Mouse (Mus musculus): Measurements from ENCODE around the gene Mpnd. TPM values are rescaled to one million over a fixed set of nuclear protein-coding genes. Genes with fewer than 3 reads are reported as not detected.
"Not testable (repeated sequence)": the region's sequence is repeated elsewhere in the genome, so short reads cannot be mapped to it uniquely, and the experiment has no call there.

The Mpnd gene
- polyA plus RNA-seq, 1 experiment from 2014 or later: 111 TPM

DNA sequence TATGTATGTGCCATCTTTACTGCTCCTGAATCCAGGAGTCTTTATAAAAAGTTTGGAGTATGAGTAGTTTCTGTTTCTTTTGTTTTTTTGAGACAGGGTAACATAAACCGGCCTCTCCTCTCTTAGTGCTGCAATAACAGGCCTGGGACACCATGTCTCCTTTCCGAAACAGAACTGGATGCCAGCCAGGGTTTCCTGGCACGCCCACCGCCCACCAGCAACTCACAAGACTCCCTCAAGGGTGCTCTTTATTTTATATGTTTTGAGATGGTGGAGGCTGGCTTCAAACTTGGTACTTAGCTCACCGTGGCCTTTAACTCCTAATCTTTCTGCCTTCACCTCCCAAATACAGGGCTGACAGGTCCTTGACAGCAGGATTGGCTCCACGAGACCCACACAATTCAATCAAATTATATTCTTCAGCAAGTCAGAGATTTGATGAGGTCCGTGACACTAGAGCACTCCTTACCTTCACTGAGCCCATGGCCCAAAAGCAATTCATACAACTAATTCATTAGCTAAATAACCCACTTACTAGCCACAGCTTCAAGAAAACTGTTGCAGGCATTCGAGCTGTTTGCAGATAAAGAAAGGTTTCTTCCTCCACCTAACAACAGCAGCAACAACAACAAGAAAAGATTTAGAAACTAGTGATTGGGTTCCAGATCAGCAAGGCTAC, 33.2 kb downstream of the Mpnd start:
- no peak for DNase-seq (ENCODE audit: low spot score)
- 83% methylated on average over 8 of the region's 8 CpGs for WGBS

DNA sequence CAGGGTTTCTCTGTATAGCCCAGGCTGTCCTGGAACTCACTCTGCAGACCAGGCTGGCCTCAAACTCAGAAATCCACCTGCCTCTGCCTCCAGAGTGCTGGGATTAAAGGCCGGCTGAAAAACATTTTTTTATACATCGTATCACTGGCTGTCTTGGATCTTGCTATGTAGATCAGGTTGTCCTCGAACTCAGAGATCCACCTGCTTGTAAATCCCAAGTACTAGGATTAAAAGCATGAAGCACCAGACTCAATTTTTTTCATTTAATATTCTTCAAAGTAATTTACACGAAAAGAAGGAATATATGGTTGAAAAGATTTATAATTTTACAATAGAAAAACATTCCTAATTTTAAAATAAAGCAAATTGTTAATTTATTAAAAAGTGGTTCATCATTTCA, 33.8 kb downstream of the Mpnd start:
- DNase-seq (ENCODE audit: low spot score): no peak
- H3K4me1 ChIP-seq: peaks cover 26% of the 10 kb centered on the region
- peaks cover 16% of the 10 kb centered on the region for H3K36me3 ChIP-seq
- H3K4me3 ChIP-seq: peak overlapping the region; percentile 88; the same call in 1 of the 2 replicates
- WGBS: 75% methylated on average over 4 of the region's 4 CpGs
- H3K9me3 ChIP-seq: no peaks in the 10 kb centered on the region
- H3K27ac ChIP-seq: 0 out of 2 replicates have a peak overlapping the region, but pooled peaks have one; percentile 94
- no peaks in the 10 kb centered on the region for H3K27me3 ChIP-seq (ENCODE audit: insufficient read depth, poor library complexity, severe bottlenecking)

More for the DNA sequence above, 33.2 kb downstream of the Mpnd start:
- Histone ChIP-seq H3K27ac (no peak overlapping the region), H3K36me3 (peaks cover 16% of the 10 kb centered on the region), H3K4me3 (no peak overlapping the region), H3K9me3 (no peaks in the 10 kb centered on the region), H3K27me3 (ENCODE audit: insufficient read depth, poor library complexity, severe bottlenecking) (no peaks in the 10 kb centered on the region), H3K4me1 (peaks cover 31% of the 10 kb centered on the region)

DNA sequence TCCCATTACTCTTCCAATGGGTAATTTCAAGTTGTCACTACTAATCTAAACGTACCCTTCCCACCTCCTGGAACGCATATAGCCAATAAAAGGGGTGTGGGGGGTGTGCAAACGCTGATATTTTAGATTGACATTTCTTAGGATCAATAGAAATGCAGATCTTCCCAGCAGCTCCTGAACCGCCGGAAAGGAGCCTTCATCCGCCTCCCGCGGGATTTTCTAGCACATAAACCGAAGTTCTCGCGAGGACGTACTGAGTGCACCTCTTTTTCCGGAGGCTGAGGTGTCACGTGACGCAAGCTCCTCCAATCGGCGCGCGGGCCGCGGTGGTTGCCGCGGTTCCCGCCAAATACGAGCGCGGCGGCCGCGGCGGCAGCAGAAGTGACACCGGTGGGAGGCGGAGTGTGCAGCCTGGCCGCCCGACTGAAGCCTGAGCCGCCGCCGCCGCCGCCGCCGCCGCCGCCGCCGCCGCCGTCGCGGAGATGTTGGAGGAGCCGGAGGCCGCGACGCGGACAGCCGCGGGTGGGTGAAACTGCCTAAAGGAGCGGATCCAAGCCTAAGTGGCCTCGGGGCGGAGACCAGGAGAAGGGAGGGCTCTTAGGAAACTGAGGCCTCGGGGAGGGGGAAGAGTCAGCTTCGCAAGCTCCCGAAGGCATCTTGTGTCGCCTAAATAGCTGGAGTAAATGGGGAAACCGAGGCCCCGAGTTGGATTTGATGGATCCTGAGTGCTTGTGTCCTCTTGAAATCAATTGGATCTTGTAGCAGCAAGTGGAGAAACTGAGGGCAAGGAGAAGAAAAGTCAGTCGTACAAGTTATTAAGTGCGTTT, 34.7 kb downstream of the Mpnd start, which contains the start of gene Chaf1a:
Gene Chaf1a (plus strand): TSS at position 410 of the 827 bp plus-strand sequence.
- H3K4me1 ChIP-seq: peaks cover 17% of the 10 kb centered on the region
- H3K4me3 ChIP-seq: peak within 1 kb of the TSS; percentile 88
- H3K9me3 ChIP-seq: no peaks in the 10 kb centered on the region
- H3K27me3 ChIP-seq (ENCODE audit: insufficient read depth, poor library complexity, severe bottlenecking): no peaks in the 10 kb centered on the region
- under 1% methylated on average over 68 of the region's 68 CpGs for WGBS
- peak; percentile 99 for DNase-seq (ENCODE audit: low spot score)
- peak within 1 kb of the TSS; percentile 94 for H3K27ac ChIP-seq
- peaks cover 19% of the 10 kb centered on the region for H3K36me3 ChIP-seq

DNA sequence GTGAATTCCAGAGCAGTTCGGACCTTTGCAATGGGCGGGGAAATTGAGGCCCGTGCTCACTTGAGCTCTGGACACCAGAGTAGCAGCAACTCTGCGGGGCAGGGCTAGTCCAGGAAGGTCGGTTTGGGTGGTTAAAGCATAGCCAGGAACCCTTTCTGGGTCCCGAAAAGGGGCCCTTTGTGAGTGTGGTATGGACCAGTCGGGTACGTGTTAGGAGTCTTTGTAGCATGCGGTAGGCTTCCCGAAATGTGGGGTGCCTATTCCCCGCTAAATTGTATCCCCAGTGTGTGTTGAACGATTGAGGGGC, 35.3 kb downstream of the Mpnd start:
- DNase-seq (ENCODE audit: low spot score): no peak
- Histone ChIP-seq H3K4me1 (peaks cover 16% of the 10 kb centered on the region; the same call in 1 of the 2 replicates), H3K9me3 (no peaks in the 10 kb centered on the region), H3K27me3 (ENCODE audit: insufficient read depth, poor library complexity, severe bottlenecking) (no peaks in the 10 kb centered on the region), H3K4me3 (peak overlapping the region; percentile 88), H3K36me3 (peaks cover 24% of the 10 kb centered on the region), H3K27ac (peak overlapping the region; percentile 94)
- 2% methylated on average over 12 of the region's 12 CpGs for WGBS

DNA sequence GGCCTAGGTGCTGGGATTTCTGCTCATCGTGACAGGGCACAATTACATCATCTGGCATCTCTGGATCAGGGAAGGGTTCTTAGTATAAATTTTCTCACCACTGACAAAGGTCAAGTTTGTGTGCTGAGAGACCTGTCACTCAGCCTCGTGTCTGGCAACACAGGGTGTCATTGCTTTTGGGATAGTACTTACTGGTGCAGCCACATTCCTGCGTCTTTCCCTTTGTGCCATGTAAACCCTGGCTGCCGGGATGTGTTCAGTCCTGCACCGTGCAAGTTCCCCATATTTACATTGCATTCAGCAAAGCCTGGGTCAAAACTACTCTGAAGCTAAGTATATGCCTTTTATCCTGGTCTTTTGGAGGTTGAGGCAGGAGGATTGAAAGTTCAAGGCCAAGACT, 45.9 kb downstream of the Mpnd start:
- Histone ChIP-seq H3K27me3 (ENCODE audit: insufficient read depth, poor library complexity, severe bottlenecking) (no peaks in the 10 kb centered on the region), H3K4me3 (no peak overlapping the region), H3K27ac (no peak overlapping the region), H3K36me3 (peaks cover 86% of the 10 kb centered on the region), H3K4me1 (no peaks in the 10 kb centered on the region), H3K9me3 (no peaks in the 10 kb centered on the region)
- 90% methylated on average over 5 of the region's 5 CpGs for WGBS
- no peak for DNase-seq (ENCODE audit: low spot score)

DNA sequence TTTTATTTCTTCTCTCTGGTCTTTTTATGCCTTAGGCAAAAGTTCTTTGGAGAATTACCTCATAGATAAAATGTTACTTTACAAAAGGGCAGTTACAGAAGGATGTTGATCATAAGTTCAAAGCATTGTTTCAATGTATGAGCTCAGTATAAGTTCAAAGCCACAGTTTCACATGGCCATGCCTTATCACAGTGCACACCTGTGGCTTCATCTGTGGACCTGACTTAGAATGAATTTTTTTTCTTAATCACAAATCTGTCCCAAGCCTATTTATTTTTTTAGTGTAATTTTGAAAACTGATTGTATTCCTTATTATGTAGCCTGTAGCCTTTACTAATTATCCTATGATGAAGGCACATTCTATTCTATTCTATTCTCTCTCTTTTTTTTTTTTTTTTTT, 49.4 kb downstream of the Mpnd start:
- no peaks in the 10 kb centered on the region for H3K4me1 ChIP-seq
- H3K4me3 ChIP-seq: no peak overlapping the region
- no peak for DNase-seq (ENCODE audit: low spot score)
- no peaks in the 10 kb centered on the region for H3K9me3 ChIP-seq
- H3K36me3 ChIP-seq: peaks cover 86% of the 10 kb centered on the region
- H3K27me3 ChIP-seq (ENCODE audit: insufficient read depth, poor library complexity, severe bottlenecking): no peaks in the 10 kb centered on the region
- no peak overlapping the region for H3K27ac ChIP-seq

DNA sequence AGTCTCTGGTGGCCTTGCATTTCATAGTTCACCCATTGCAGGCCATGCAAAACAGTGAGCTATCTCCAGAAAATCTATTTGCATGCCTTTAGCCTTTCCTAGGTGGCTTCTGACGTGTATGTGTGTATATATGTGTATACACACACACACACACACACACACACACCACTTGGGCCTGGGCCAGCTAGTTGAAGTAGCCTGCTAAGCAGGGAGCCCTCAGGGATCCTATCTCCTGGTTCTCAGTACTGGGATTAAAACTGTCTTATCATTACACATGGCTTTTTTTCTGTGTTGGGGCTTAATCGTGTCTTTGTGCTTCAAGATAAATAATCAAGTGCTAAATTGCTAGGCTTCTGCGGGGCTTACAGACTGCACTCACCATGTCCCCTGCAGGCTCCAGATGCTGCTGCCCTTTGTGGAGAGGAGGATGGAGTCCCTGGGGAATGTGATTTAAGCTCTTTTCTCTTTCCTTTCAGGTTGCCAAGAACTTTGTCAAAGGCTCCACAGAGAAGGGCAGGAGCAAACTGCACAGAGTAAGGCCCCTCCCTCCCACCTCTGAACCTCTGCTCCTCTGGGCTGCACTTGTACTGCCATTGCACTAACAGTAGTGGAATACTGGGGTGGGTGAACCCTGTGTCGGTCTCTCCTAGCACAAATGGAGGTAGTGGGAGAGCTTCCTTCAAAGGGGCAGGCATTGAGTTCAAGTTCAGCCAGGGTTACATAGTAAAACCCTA, 50.6 kb downstream of the Mpnd start:
- WGBS: 66% methylated on average over 4 of the region's 4 CpGs
- Histone ChIP-seq H3K27ac (no peak overlapping the region), H3K9me3 (no peaks in the 10 kb centered on the region), H3K27me3 (ENCODE audit: insufficient read depth, poor library complexity, severe bottlenecking) (no peaks in the 10 kb centered on the region), H3K4me3 (no peak overlapping the region), H3K4me1 (no peaks in the 10 kb centered on the region), H3K36me3 (peaks cover 86% of the 10 kb centered on the region)
- no peak for DNase-seq (ENCODE audit: low spot score)

DNA sequence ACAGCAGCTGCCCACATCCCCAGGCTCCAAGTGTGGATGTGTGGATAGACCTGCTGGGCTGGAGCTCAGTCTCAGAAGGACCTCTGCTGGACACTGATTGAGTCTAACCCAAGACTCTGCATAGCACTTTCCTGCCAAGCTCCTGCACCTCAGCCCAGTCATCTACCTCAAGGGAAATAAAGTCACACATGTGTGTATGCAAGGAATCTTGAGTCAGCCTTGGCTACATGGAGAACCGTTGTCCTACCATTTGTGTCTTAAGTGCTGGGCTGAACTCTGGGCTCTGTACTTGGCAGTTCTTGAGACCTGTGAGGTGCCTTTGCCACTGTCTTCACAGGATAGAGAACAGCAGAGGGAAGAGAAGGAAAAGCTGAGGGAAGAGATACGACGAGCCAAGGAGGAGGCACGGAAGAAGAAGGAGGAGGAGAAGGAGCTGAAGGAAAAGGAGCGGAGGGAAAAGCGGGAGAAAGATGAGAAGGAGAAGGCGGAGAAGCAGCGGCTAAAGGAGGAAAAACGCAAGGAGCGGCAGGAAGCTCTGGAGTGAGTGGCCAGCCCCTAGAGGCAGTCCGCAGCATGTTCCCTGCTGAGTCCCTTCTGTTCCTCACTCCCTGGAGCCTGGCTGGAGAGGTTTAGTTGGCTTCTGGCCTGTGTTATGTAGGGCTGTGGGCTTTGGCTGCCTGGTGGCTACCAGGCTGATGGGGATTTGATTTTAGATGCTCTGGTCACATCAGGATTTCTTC, 52.0 kb downstream of the Mpnd start:
- H3K36me3 ChIP-seq: peaks cover 87% of the 10 kb centered on the region
- no peaks in the 10 kb centered on the region for H3K9me3 ChIP-seq
- H3K4me3 ChIP-seq: no peak overlapping the region
- H3K27ac ChIP-seq: no peak overlapping the region
- WGBS: 79% methylated on average over 11 of the region's 11 CpGs
- H3K27me3 ChIP-seq (ENCODE audit: insufficient read depth, poor library complexity, severe bottlenecking): no peaks in the 10 kb centered on the region
- no peaks in the 10 kb centered on the region for H3K4me1 ChIP-seq
- no peak for DNase-seq (ENCODE audit: low spot score)

DNA sequence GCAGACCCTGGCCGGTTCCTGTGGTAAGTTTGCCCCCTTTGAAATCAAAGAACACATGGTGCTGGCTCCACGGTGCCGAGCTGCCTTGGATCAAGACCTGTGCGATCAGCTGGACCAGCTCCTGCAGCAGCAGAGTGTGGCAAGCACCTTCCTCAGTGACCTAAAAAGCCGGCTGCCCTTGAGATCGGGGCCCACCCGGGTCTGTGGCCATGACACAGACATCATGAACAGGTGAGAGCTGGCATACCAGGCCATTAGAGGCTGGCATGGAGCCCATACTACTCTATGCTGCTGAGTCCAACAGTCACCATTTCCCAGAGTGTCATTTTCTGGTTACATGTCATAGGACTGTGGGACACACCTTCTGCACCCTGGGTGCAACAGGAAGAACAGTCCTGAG, 56.6 kb downstream of the Mpnd start:
- no peaks in the 10 kb centered on the region for H3K27me3 ChIP-seq (ENCODE audit: insufficient read depth, poor library complexity, severe bottlenecking)
- H3K4me1 ChIP-seq: no peaks in the 10 kb centered on the region
- H3K4me3 ChIP-seq: no peak overlapping the region
- no peaks in the 10 kb centered on the region for H3K9me3 ChIP-seq
- DNase-seq (ENCODE audit: low spot score): no peak
- peaks cover 99% of the 10 kb centered on the region for H3K36me3 ChIP-seq
- 95% methylated on average over 7 of the region's 7 CpGs for WGBS
- H3K27ac ChIP-seq: no peak overlapping the region

DNA sequence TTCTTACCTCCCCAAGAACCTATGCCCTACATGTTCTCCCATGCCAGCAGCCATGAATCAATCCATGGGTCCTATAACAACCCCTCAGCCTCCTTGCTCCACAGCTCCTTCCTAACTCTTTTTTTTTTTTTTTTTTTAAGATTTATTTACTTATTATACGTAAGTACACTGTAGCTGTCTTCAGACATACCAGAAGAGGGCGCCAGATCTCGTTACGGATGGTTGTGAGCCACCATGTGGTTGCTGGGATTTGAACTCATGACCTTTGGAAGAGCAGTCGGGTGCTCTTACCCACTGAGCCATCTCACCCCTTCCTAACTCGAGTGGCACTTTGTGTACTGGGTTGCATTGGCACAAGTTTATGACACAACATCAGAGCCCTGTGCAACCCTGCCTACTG, 60.2 kb downstream of the Mpnd start:
- peaks cover 100% of the 10 kb centered on the region for H3K36me3 ChIP-seq
- H3K4me3 ChIP-seq; H3K27me3 ChIP-seq (ENCODE audit: insufficient read depth, poor library complexity, severe bottlenecking); H3K9me3 ChIP-seq; H3K27ac ChIP-seq; H3K4me1 ChIP-seq; DNase-seq (ENCODE audit: low spot score): not testable (repeated sequence)
- WGBS: 77% methylated on average over 6 of the region's 6 CpGs
